Mouse (Mus musculus) right cerebral cortex, postnatal 25 days (tissue): Measurements from ENCODE around the gene Gm5796.
"Not testable (repeated sequence)": the region's sequence is repeated elsewhere in the genome, so short reads cannot be mapped to it uniquely, and the experiment has no call there.

Source experiments
- DNase-seq: peaks from one replicate; pipeline ENCODE4 v3.0.0; 2022

Gene Gm5796

DNA sequence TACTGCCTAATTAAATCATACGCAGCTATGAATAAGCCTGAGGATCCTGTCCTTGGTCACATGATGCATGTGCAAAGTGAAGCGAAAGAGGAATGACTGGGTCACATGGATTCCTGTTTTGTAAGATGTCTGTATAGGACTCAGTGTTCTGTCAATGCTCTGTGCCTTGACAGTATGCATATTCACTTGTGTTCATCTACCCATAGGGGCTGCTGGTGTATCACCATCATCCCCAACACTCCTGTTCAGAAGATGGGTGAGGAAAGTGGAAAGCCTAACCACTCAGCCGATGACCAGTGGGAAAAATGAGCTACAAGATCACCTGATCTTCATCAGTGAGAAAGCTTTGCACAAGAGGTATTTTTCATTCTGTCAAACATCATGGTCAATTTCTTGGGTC, at the start of gene Gm5796:
Gene Gm5796, plus strand, starts transcription at position 301 of the 400 bp plus-strand sequence.
- not testable (repeated sequence) for DNase-seq

DNA sequence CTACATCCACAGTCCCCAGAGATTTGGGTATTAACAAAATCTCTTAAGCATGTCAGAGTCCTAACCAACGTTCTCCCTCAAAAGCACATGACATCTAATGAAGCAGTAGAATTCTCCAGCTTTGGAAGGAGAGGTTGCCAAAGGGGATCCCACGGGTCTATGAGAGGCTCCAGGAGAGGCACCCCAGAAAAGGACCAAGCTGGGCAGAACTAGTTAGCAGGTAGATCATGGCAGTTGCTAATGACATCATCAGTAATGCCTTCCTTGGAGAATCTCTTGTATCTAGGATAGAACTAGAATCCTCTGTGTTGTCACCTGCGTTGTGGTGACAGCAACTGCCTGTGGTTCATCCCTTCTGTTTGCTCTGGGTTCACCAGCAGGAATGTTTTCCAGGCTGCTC, 25.6 kb upstream of the Gm5796 start, which contains the start of gene Gm3099:
Gene Gm3099, plus strand, starts transcription at position 301 of the 400 bp plus-strand sequence.
- DNase-seq = not testable (repeated sequence)

DNA sequence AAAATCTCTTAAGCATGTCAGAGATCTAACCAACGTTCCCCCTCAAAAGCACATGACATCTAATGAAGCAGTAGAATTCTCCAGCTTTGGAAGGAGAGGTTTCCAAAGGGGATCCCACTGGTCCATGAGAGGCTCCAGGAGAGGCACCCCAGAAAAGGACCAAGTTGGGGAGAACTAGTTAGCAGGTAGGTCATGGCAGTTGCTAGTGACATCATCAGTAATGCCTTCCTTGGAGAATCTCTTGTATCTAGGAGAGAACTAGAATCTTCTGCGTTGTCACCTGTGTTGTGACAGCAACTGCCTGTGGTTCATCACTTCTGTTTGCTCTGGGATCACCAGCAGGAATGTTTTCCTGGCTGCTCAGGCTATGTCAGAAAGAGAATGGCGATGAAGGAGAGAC, 60.1 kb downstream of the Gm5796 start, which contains the start of gene Gm3115:
Gene Gm3115, plus strand, starts transcription at position 301 of the 400 bp plus-strand sequence.
- DNase-seq = not testable (repeated sequence)
